In genomic region chr19:33761287-33762086, GRCm38 (mm10) we compare ENCODE assay signal across 7 mouse cellular contexts. TPM values are rescaled to one million over a fixed set of nuclear protein-coding genes. Genes with fewer than 3 reads are reported as not detected.
DNase-seq lines count a peak whose midpoint lies in the region; ATAC-seq and TF ChIP-seq lines count a peak whose summit lies in the region.
"Not testable (repeated sequence)": the region's sequence is repeated elsewhere in the genome, so short reads cannot be mapped to it uniquely, and the experiment has no call there.

TSS of gene Lipo3 (minus strand) at chr19:33761951.

- not testable (repeated sequence) for H3K27ac ChIP-seq in bone marrow macrophage, adult 2 months (ENCODE audit: insufficient read depth, low read depth, low read length); embryonic fibroblast, embryonic 13.5 days (ENCODE audit: insufficient read depth, low read length); heart, embryonic 12.5 days (ENCODE audit: poor library complexity, severe bottlenecking); limb, embryonic 12.5 days; midbrain, embryonic 11.5 days (ENCODE audit: low read depth, low read length)

- H3K4me2 ChIP-seq in heart, embryonic 12.5 days: peak within 1 kb of the TSS; percentile 58
- peak within 1 kb of the TSS; percentile 41 for H3K4me2 ChIP-seq in limb, embryonic 12.5 days
- H3K4me2 ChIP-seq in midbrain, embryonic 11.5 days: peak within 1 kb of the TSS; percentile 20; the same call in 1 of the 2 replicates

- 31% methylated on average over 13 of the region's 41 CpGs for WGBS in heart, embryonic 12.5 days
- 36% methylated on average over 13 of the region's 41 CpGs for WGBS in limb, embryonic 12.5 days
- WGBS in midbrain, embryonic 11.5 days: 29% methylated on average over 12 of the region's 41 CpGs

- H3K27me3 ChIP-seq in heart, embryonic 12.5 days (replicated peaks); limb, embryonic 12.5 days; midbrain, embryonic 11.5 days (ENCODE audit: control insufficient read depth, insufficient read depth, low read length): not testable (repeated sequence)

- peak; percentile 72 for ATAC-seq in heart, embryonic 12.5 days (ENCODE audit: insufficient number of reproducible peaks, low FRiP score)
- peak; percentile 68 for ATAC-seq in limb, embryonic 12.5 days (ENCODE audit: insufficient number of reproducible peaks, insufficient read depth, low FRiP score, low TSS enrichment, low read depth)
- ATAC-seq in midbrain, embryonic 11.5 days (ENCODE audit: low FRiP score): peak; percentile 97

- TF ChIP-seq POLR2A in bone marrow macrophage, adult 2 months (IDR thresholded peaks at IDR 0.05; ENCODE audit: borderline replicate concordance, low read depth, low read length); embryonic fibroblast, embryonic 13.5 days (IDR thresholded peaks at IDR 0.05; ENCODE audit: low read depth, low read length): not testable (repeated sequence)

- not testable (repeated sequence) for H3K4me3 ChIP-seq in bone marrow macrophage, adult 2 months (ENCODE audit: insufficient read depth, low read length); embryonic fibroblast, embryonic 13.5 days (ENCODE audit: insufficient read depth, low read length); midbrain, embryonic 11.5 days (ENCODE audit: low read depth, low read length)
- peak within 1 kb of the TSS; percentile 31 for H3K4me3 ChIP-seq in heart, embryonic 12.5 days
- peak within 1 kb of the TSS; percentile 19; the same call in 1 of the 2 replicates for H3K4me3 ChIP-seq in limb, embryonic 12.5 days (replicated peaks)

- peak; percentile 13 for DNase-seq in kidney, adult 9 months
- peak; percentile 86 for DNase-seq in midbrain, embryonic 11.5 days (ENCODE audit: low spot score, missing footprints)
- DNase-seq in spleen, adult 18-20 months: peak; percentile 7 to 17

- not testable (repeated sequence) for TF ChIP-seq CTCF in bone marrow macrophage, adult 2 months (IDR thresholded peaks at IDR 0.05; ENCODE audit: low read depth, low read length); embryonic fibroblast, embryonic 13.5 days (IDR thresholded peaks at IDR 0.05; ENCODE audit: borderline replicate concordance, insufficient read depth, low read length)

- not testable (repeated sequence) for H3K9ac ChIP-seq in heart, embryonic 12.5 days; limb, embryonic 12.5 days (replicated peaks); midbrain, embryonic 11.5 days (ENCODE audit: low read length)

- not testable (repeated sequence) for H3K9me3 ChIP-seq in heart, embryonic 12.5 days (replicated peaks); limb, embryonic 12.5 days; midbrain, embryonic 11.5 days (ENCODE audit: control insufficient read depth, low read length)

- H3K36me3 ChIP-seq in heart, embryonic 12.5 days; limb, embryonic 12.5 days; midbrain, embryonic 11.5 days (ENCODE audit: control insufficient read depth, insufficient read depth, low read length): not testable (repeated sequence)

- H3K4me1 ChIP-seq in bone marrow macrophage, adult 2 months (ENCODE audit: control insufficient read depth, insufficient read depth, low read length); embryonic fibroblast, embryonic 13.5 days (ENCODE audit: control insufficient read depth, insufficient read depth, low read length); heart, embryonic 12.5 days (replicated peaks); limb, embryonic 12.5 days (replicated peaks); midbrain, embryonic 11.5 days (ENCODE audit: control insufficient read depth, insufficient read depth, low read length): not testable (repeated sequence)

RNA-seq across cellular contexts. Expression of gene Lipo3, which starts in this region (rescaled TPM):
- 21.0 and 23.9 TPM in 2 replicates for polyA plus RNA-seq in bone marrow macrophage, adult 2 months (2012; ENCODE audit: insufficient read depth, insufficient read length, missing spikeins)
- 14.4 and 17.1 TPM in 2 replicates for polyA plus RNA-seq in embryonic fibroblast, embryonic 13.5 days (2011; ENCODE audit: insufficient read length, low read depth, missing spikeins)
- 14.1 and 14.4 TPM in 2 replicates for polyA plus RNA-seq in heart, embryonic 12.5 days (2016; fragmentation: Nextera tagmentation; extraction: Ambion mirVana)
- 7.7 TPM in 2 replicates for polyA plus RNA-seq in limb, embryonic 12.5 days (2016; fragmentation: Nextera tagmentation; extraction: Ambion mirVana)
- polyA plus RNA-seq in midbrain, embryonic 11.5 days (2014; fragmentation: Nextera tagmentation; extraction: Ambion mirVana): 15.9 and 18.5 TPM in 2 replicates

Comparison
In these comparisons a context has a peak if more than half of its experiments do, and no peak if none do; other contexts are left out.
1. DNase-seq: peak in every context shown above with its lines; median percentile 86 in midbrain, embryonic 11.5 days; 13 in kidney, adult 9 months; 12 in spleen, adult 18-20 months.